Mouse (Mus musculus) testis, adult 2 months (tissue): Measurements from ENCODE around the gene Ankrd33b.

Experiments
- CTCF ChIP-seq: fragments of 200-500 bp; IDR thresholded peaks from 2 replicates; pipeline ENCODE4 v1.5.1; 2012; ENCODE audit warnings: low read depth, mild to moderate bottlenecking, inconsistent platforms, low read length, moderate library complexity; ENCODE audit not compliant: control insufficient read depth, insufficient read depth, insufficient replicate concordance
- POLR2A ChIP-seq: fragments of 200-500 bp; IDR thresholded peaks from 2 replicates; pipeline ENCODE4 v1.6.1; 2012; ENCODE audit warnings: low read depth, mild to moderate bottlenecking, inconsistent platforms, low read length, moderate library complexity; ENCODE audit not compliant: control insufficient read depth

DNA sequence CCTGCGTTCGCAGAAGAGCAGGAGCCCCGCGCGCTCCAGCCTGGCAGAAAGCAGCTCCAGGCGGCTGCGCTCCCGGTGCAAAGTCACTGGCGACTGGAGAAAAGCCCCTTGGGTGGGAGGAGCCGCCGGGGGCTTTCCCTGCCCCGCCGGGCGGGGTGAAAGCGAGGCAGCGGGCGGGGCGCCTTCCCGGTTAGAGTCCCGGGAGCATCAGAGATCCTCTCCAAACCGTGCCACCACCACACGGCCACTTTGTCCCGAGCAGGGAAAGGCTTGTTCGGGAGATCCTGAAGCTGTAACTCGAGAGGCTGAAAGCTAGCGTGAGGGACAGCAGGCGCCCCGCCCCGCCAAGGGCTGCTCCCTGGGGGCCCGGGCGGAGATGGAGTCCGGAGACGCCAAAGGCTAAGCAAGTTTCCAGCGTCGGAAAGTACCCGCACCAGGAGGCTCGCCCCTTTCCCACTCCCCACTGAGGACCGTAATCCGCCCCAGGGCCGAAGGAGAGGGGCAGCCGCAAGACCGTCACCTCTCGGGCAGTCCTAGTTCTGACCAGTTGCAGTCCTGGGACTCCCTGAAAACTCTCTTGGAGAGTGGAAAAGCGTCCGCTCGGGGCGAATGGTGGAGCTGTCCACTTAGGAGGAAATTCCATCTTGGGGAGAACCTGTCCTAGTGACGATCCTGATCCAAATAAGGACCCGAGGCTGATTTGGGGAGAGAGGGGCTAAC is at the start of gene Ankrd33b:
- no peak for TF ChIP-seq POLR2A
- no peak for TF ChIP-seq CTCF
